Mouse (Mus musculus): ENCODE results near the gene Hist1h2be. TPM values are rescaled to one million over a fixed set of nuclear protein-coding genes. Genes with fewer than 3 reads are reported as not detected.
"Not testable (repeated sequence)": the region's sequence is repeated elsewhere in the genome, so short reads cannot be mapped to it uniquely, and the experiment has no call there.

Gene Hist1h2be
- polyA plus RNA-seq, 1 experiment from 2014 or later = 3.7 TPM

GRCm38 (mm10) chr13:23575864-23576313 is 45.0 kb downstream of the Hist1h2be start:
- not testable (repeated sequence) for H3K27me3 ChIP-seq; H3K36me3 ChIP-seq; H3K9me3 ChIP-seq (replicated peaks); ATAC-seq (replicated peaks; ENCODE audit: low FRiP score)
- Histone ChIP-seq H3K4me3 (replicated peaks) (peak overlapping the region; percentile 51), H3K9ac (peak overlapping the region; percentile 67), H3K4me1 (peaks cover 19% of the 10 kb centered on the region), H3K27ac (peak overlapping the region; percentile 92), H3K4me2 (peak overlapping the region; percentile 68)
- 2% methylated on average over 11 of the region's 40 CpGs for WGBS

- Histone ChIP-seq H3K9ac (peak within 1 kb of the TSS; percentile 67), H3K27me3 (no peaks in the 10 kb centered on the region), H3K4me1 (peaks cover 19% of the 10 kb centered on the region), H3K27ac (peak within 1 kb of the TSS; percentile 93), H3K9me3 (replicated peaks) (no peaks in the 10 kb centered on the region), H3K4me2 (peak within 1 kb of the TSS; percentile 68), H3K36me3 (no peaks in the 10 kb centered on the region), H3K4me3 (replicated peaks) (peak within 1 kb of the TSS; percentile 51)
- ATAC-seq (replicated peaks; ENCODE audit: low FRiP score) = peak; percentile 55
- WGBS = under 1% methylated on average over 18 of the region's 18 CpGs
Measured at GRCm38 (mm10) chr13:23575271-23575851, 45.6 kb downstream of the Hist1h2be start, which contains the start of gene Hist1h3d. Gene Hist1h3d, plus strand, starts transcription at chr13:23575763.

GRCm38 (mm10) chr13:23574546-23575170 is 46.3 kb downstream of the Hist1h2be start:
- not testable (repeated sequence) for H3K36me3 ChIP-seq; H3K27me3 ChIP-seq; ATAC-seq (replicated peaks; ENCODE audit: low FRiP score); H3K9me3 ChIP-seq (replicated peaks)
- Histone ChIP-seq H3K4me2 (peak overlapping the region; percentile 68), H3K27ac (peak overlapping the region; percentile 98), H3K4me1 (peaks cover 23% of the 10 kb centered on the region), H3K9ac (0 out of 2 replicates have a peak overlapping the region, but pooled peaks have one; percentile 38), H3K4me3 (replicated peaks) (peak overlapping the region; percentile 51)
- WGBS = 0% methylated on average over 16 of the region's 39 CpGs

GRCm38 (mm10) chr13:23573898-23574524 is 46.9 kb downstream of the Hist1h2be start, which contains the start of the genes Hist1h2bf and Hist1h2ad:
Gene Hist1h2bf, minus strand, starts transcription at chr13:23574196.
Gene Hist1h2ad, plus strand, starts transcription at chr13:23574381.
- not testable (repeated sequence) for H3K27me3 ChIP-seq; H3K36me3 ChIP-seq; H3K9me3 ChIP-seq (replicated peaks)
- peak within 1 kb of the TSS; percentile 63 for H3K9ac ChIP-seq
- H3K27ac ChIP-seq = peak within 1 kb of the TSS; percentile 98
- peak; percentile 93 for ATAC-seq (replicated peaks; ENCODE audit: low FRiP score)
- WGBS = under 1% methylated on average over 42 of the region's 42 CpGs
- H3K4me1 ChIP-seq = peaks cover 26% of the 10 kb centered on the region
- peak within 1 kb of the TSS; percentile 53 for H3K4me3 ChIP-seq (replicated peaks)
- peak within 1 kb of the TSS; percentile 68 for H3K4me2 ChIP-seq

GRCm38 (mm10) chr13:23573034-23573897 is 47.7 kb downstream of the Hist1h2be start:
- not testable (repeated sequence) for ATAC-seq (replicated peaks; ENCODE audit: low FRiP score); H3K27me3 ChIP-seq; H3K36me3 ChIP-seq; H3K9me3 ChIP-seq (replicated peaks)
- peak overlapping the region; percentile 98 for H3K27ac ChIP-seq
- 7% methylated on average over 20 of the region's 20 CpGs for WGBS
- peak overlapping the region; percentile 68 for H3K4me2 ChIP-seq
- peaks cover 26% of the 10 kb centered on the region for H3K4me1 ChIP-seq
- peak overlapping the region; percentile 63 for H3K9ac ChIP-seq
- peak overlapping the region; percentile 53 for H3K4me3 ChIP-seq (replicated peaks)

DNA sequence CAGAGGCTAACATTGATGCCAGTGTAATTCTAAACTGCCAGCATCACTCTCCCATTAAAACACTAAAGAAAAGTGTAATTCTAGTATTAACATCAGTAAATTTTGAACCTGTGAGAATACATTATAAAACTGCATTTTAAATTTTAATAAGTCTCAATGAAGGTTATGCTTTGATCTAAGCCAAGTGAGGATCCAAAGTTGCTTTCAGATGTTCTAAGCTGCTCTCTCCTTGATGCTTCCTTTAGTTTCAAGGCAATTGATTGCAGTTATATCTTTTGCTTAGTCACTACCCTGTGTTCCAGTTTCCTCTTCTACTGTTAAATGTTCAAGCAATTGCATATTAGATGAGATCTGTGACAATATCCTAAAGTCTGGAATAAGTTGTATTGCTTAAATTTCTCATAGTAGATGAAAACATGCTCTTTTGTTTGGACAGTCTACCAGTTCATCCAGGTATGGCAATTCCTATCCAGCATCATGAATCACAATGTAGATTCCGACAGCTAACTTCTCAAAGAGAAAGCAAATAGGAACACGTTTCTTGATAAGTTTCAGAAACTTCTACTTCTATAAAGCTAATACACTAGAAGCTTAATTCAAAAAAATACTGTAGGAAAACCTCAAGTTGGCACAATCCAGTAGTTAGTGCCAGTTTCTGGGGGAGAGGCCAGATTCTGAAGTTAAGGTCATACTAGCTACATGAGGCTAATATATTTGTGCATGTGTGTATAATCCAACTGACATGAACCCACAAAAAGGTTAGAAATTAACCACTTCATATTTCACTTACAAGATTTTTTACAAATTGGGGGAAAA is 48.5 kb downstream of the Hist1h2be start:
- Histone ChIP-seq H3K4me2 (peak overlapping the region; percentile 68), H3K27me3 (no peaks in the 10 kb centered on the region), H3K36me3 (no peaks in the 10 kb centered on the region), H3K4me1 (peaks cover 26% of the 10 kb centered on the region), H3K27ac (peak overlapping the region; percentile 98), H3K9me3 (replicated peaks) (no peaks in the 10 kb centered on the region), H3K9ac (peak overlapping the region; percentile 63), H3K4me3 (replicated peaks) (peak overlapping the region; percentile 53)
- WGBS = 21% methylated on average over 2 of the region's 2 CpGs
- no peak for ATAC-seq (replicated peaks; ENCODE audit: low FRiP score)

GRCm38 (mm10) chr13:23571504-23572217 is 49.3 kb downstream of the Hist1h2be start:
- not testable (repeated sequence) for H3K27me3 ChIP-seq; H3K36me3 ChIP-seq; H3K9me3 ChIP-seq (replicated peaks); ATAC-seq (replicated peaks; ENCODE audit: low FRiP score)
- Histone ChIP-seq H3K4me1 (peaks cover 18% of the 10 kb centered on the region; the same call in 1 of the 2 replicates), H3K9ac (peak overlapping the region; percentile 63), H3K4me3 (replicated peaks) (peak overlapping the region; percentile 53), H3K4me2 (peak overlapping the region; percentile 68), H3K27ac (peak overlapping the region; percentile 98)
- under 1% methylated on average over 15 of the region's 34 CpGs for WGBS

DNA sequence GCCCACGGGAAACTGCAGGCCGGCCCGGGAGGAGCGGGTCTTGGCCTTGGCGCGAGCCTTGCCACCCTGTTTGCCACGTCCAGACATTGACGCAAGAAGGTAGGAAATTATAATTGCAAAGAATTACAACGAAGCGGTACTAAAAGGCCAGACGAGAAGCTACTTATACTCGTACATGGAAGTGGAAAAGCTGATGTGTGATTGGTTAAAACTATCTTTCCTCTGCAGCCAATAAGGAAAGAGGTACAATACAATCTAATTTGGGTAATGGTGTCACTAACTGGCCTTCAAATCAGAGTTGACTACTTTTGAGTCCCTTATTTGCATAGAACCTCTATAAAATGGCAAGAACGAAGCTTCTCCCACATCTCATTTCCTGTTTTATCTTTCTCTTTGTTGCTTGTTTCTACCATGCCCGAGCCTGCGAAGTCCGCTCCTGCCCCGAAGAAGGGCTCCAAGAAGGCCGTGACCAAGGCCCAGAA is 49.9 kb downstream of the Hist1h2be start, which contains the start of the genes Hist1h2ae and Hist1h2bg:
Hist1h2ae (minus strand) TSS at position 199 of the 482 bp plus-strand sequence.
Hist1h2bg (plus strand) TSS at position 375 of the 482 bp plus-strand sequence.
- H3K27me3 ChIP-seq = no peaks in the 10 kb centered on the region
- H3K9ac ChIP-seq = peak within 1 kb of the TSS; percentile 63
- H3K9me3 ChIP-seq (replicated peaks) = no peaks in the 10 kb centered on the region
- peaks cover 14% of the 10 kb centered on the region; the same call in 1 of the 2 replicates for H3K4me1 ChIP-seq
- WGBS = 0% methylated on average over 18 of the region's 18 CpGs
- peak; percentile 91 for ATAC-seq (replicated peaks; ENCODE audit: low FRiP score)
- H3K36me3 ChIP-seq = no peaks in the 10 kb centered on the region
- H3K4me3 ChIP-seq (replicated peaks) = peak within 1 kb of the TSS; percentile 53
- peak within 1 kb of the TSS; percentile 68 for H3K4me2 ChIP-seq
- peak within 1 kb of the TSS; percentile 98 for H3K27ac ChIP-seq

- not testable (repeated sequence) for H3K27me3 ChIP-seq; ATAC-seq (replicated peaks; ENCODE audit: low FRiP score); H3K36me3 ChIP-seq; H3K9me3 ChIP-seq (replicated peaks)
- Histone ChIP-seq H3K27ac (peak overlapping the region; percentile 98), H3K4me2 (peak overlapping the region; percentile 68), H3K9ac (peak overlapping the region; percentile 43), H3K4me1 (peaks cover 14% of the 10 kb centered on the region; the same call in 1 of the 2 replicates), H3K4me3 (replicated peaks) (peak overlapping the region; percentile 53)
- WGBS = under 1% methylated on average over 26 of the region's 41 CpGs
Measured at GRCm38 (mm10) chr13:23570261-23571021, 50.5 kb downstream of the Hist1h2be start.
